Mouse (Mus musculus): ENCODE results near the gene Tpk1. TPM values are rescaled to one million over a fixed set of nuclear protein-coding genes. Genes with fewer than 3 reads are reported as not detected.

Tpk1 gene
- total RNA-seq, 2 experiments from 2014 or later, result 1.8 to 2.1 TPM

DNA sequence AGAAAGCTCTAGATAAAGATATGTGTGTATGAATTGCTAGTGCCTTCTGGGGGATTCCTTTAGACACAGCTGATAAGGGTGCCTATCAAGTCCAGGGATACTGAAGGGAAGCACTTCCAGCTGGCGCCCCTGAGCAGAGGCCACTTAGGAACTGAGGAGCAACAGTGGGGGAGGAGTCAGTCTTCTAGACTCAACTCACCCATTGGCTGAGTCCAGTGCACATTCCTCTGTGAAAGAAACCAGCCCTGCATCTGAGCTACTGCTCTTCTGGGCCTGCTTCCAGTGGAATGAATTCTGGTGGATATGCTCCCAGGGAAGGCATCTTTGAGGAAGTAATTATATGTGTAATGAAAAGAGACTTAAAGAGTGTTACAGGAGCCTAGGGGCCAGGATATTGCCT, 278.8 kb downstream of the Tpk1 start:
- Histone ChIP-seq H3K4me3 (no peak overlapping the region), H3K27ac (no peak overlapping the region)
- TF ChIP-seq CTCF (IDR thresholded peaks at IDR 0.05), result no peak
- DNase-seq, result no peak
- intact Hi-C loops (cut with DNase I), result no loop called here

DNA sequence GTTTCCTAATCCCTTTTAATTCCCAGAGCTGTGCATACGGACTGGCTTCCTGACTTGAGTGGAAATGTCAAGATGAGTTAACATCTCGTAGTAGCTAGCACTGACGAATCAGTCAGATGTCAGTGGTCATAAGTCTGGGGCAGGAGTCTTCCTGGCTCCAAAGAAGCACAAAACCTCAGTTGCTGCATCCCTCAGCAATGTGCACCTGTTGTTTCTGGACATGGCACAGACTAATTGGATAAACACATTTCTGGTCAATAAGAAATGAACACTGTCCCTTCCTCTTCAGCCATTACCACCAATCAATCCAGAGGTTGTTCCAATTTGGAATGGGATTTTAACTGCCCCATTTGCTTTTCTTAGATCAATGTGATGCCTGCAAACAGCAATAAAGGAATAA, 281.2 kb downstream of the Tpk1 start:
- TF ChIP-seq CTCF (IDR thresholded peaks at IDR 0.05), result no peak
- DNase-seq, result no peak
- intact Hi-C loops (cut with DNase I), result no loop called here

DNA sequence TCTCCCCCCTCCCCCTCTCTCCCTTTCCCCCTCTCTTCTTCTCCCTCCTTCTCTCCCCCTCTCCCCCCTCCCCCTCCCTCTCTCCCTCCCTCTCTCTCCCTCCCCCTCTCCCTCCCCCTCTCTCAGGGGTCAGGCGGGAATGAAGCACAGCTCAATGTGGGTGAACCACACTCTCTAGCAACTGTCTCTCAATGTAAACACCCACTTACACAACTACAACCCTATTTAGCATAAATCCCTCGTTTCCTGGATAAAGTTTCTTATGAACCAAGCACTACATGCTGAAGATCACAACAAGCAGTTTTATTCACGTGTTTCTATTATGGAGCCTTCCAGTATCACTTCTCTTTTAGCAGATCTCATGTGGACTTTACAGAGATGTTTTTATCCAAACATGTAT, 281.8 kb downstream of the Tpk1 start:
- H3K4me3 ChIP-seq, result no peak overlapping the region
- DNase-seq, result no peak
- no peak for TF ChIP-seq CTCF (IDR thresholded peaks at IDR 0.05)
- no peak overlapping the region for H3K27ac ChIP-seq
- intact Hi-C loops (cut with DNase I), result no loop called here

More for the DNA sequence above, 281.2 kb downstream of the Tpk1 start:
- Histone ChIP-seq H3K27ac (no peak overlapping the region), H3K4me3 (no peak overlapping the region)

DNA sequence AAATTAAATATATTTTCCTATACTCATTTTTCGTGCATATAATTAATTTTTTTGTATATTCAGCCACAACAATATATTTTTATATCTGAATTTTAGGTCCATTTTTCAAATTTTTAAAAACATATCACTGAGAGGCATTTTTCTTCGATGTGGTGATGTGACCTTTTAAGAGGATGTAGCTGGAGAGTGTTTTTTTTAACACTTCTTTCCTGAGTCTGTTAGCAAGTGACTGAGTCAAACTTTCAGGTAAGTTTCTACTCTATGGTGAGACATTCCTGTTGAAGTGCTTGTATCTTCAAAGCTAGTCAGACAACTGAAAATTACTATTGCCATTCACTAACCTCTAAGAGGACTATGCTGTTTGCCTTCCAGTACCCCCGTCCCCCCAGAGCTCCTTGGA, 283.3 kb downstream of the Tpk1 start:
- no peak for DNase-seq
- intact Hi-C loops (cut with DNase I), result no loop called here
- Histone ChIP-seq H3K4me3 (no peak overlapping the region), H3K27ac (no peak overlapping the region)
- TF ChIP-seq CTCF (IDR thresholded peaks at IDR 0.05), result no peak

DNA sequence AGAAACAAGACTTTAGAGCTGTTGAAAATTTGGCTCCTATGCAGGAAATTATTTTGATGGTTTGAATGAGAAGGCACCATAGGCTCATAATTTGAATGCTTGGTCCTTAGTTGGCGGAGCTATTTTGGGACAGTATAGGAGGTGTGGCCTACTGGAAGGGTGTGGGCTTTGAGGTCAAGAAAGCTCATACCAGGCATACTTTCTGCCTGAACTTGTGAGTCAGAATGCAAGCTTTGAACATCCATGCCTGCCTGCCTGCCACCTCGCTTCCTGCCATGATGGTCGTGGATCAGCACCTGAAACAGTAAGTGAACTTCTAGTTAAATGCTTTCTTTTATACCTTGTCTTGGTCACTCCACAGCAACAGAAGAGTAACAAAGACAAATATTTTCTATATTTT, 283.8 kb downstream of the Tpk1 start:
- intact Hi-C loops (cut with DNase I), result no loop called here
- TF ChIP-seq CTCF (IDR thresholded peaks at IDR 0.05), result no peak
- DNase-seq, result no peak
- no peak overlapping the region for H3K4me3 ChIP-seq
- no peak overlapping the region for H3K27ac ChIP-seq

DNA sequence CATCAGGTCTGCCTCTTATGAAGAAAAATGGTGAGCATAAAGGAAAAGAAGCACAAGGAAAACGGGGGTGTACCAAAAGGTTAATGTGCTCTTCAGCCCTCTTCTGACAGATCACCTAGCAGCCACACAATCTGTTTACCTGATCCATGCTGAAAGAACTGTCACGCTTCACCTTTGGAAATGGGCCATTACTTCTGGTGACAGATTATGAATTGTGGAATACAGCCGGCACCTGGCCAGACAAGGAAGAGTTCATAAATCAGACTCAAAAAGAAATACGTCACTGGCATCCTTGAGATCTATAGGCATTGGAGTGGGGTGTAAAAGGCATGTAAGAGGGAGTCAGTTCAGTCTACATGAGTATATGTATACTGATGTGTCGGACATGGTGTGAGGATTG, 292.9 kb downstream of the Tpk1 start:
- no peak for TF ChIP-seq CTCF (IDR thresholded peaks at IDR 0.05)
- intact Hi-C loops (cut with DNase I), result no loop called here
- no peak overlapping the region for H3K4me3 ChIP-seq
- DNase-seq, result no peak
- H3K27ac ChIP-seq, result no peak overlapping the region

DNA sequence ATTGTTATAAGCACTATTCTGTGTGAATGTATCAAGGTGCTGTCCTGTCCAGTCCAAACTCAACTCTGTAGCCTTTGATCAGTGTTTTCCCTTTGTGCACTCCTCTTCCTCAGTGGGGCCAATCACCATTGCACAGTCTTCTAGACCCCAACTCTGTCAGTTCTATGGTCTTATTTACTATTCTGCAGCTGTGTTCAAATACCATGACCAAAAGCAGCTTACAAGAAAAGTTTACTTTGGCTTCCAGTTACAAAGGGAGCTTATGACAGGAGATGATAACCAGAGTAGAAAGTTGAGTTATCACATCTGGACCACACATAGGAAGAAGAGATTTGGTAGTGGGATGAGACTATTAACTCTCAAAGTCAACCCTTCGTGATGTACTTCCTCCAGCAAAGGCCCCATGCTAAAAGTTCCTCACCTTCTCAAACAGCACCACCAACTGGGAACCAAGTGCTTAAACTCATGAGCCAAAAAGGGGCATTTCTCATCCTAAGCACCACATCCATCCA, 298.6 kb downstream of the Tpk1 start:
- DNase-seq, result no peak
- intact Hi-C loops (cut with DNase I), result no loop called here
- TF ChIP-seq CTCF (IDR thresholded peaks at IDR 0.05), result no peak
- H3K27ac ChIP-seq, result no peak overlapping the region
- no peak overlapping the region for H3K4me3 ChIP-seq

DNA sequence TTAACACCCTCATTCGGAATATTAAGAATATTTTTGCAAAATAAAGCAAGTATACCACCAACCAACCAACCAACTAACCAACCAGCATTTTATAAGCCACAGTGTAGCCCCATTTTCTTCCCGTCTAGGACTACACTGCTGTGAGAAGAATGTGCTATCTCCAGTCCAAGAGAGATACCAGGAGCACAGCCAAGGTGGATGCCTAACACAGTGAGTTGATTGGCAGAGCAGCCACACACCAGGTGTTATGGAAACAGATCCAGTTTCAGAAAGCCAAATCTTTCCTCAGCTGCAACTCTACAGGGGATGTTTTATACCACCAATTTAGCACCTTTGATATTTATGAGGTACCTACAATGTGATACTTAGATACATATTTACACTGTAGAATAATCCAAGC, 299.1 kb downstream of the Tpk1 start:
- Histone ChIP-seq H3K4me3 (no peak overlapping the region), H3K27ac (no peak overlapping the region)
- intact Hi-C loops (cut with DNase I), result no loop called here
- no peak for TF ChIP-seq CTCF (IDR thresholded peaks at IDR 0.05)
- DNase-seq, result no peak

DNA sequence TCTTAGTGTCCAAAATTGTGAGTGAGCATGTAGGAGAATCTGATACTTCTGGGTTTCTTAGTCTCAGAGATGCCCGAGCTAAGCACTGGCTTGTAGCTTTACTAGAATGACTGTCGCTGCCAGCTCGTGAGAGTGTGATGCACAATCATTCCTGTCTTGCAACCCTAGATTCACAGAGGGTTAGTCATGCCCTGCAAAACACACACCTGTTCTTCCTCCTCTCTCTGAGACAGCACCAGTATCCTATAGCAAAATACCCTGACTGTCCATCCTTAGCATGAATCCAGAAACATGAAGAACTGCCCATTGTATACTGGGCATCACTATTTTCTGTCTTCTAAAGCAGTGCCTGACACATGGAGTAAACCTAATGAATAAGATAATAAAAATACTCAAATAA, 302.2 kb downstream of the Tpk1 start:
- no peak for TF ChIP-seq CTCF (IDR thresholded peaks at IDR 0.05)
- Histone ChIP-seq H3K4me3 (no peak overlapping the region), H3K27ac (no peak overlapping the region)
- DNase-seq, result no peak
- intact Hi-C loops (cut with DNase I), result no loop called here

DNA sequence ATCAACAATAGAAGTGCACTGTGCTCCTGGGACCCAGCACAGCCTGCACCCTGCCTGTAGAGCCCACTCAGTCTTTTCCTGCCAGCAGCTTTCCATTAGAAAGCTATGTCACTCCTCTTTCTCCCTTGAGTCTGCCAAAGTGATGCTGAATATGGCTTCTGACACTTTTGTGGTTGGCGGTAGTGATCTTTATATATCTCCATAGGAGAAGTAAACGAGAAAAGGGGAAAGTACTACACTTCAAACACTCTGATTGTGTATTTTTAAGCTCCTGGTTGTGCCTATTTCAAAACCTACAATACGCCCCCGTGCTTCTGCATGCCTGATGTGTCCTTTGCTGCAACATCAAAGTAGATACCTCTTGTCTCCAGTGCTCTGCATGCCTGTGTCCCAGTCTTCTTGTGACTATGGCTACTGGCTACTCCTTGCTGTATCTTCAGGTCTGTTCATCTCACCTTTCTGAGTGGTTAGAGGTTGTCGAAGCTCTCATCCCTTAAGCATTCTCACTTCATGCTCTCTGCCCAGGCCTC, 302.7 kb downstream of the Tpk1 start:
- intact Hi-C loops (cut with DNase I), result no loop called here
- no peak overlapping the region for H3K4me3 ChIP-seq
- TF ChIP-seq CTCF (IDR thresholded peaks at IDR 0.05), result no peak
- no peak for DNase-seq
- H3K27ac ChIP-seq, result no peak overlapping the region

DNA sequence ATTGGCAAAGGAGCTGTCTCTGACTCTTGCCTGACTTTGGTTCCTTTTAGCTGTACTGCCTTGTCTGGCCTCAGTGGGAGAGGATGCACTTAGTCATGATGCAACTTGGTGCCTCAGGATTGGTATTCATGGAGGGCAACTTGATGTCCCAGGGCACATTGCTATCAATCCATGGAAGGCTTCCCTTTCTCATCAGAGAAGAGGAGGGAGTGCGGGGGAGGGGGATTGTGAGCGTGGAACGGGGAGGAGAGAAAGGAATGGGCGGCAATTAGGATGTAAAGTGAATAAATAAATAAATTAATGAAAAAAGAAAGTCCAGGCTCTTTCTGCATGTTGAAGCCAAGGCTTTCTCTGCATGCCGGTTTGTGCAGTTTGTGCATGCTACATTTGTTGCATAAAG, 304.8 kb downstream of the Tpk1 start:
- Histone ChIP-seq H3K27ac (no peak overlapping the region), H3K4me3 (no peak overlapping the region)
- no peak for DNase-seq
- no peak for TF ChIP-seq CTCF (IDR thresholded peaks at IDR 0.05)
- intact Hi-C loops (cut with DNase I), result no loop called here

DNA sequence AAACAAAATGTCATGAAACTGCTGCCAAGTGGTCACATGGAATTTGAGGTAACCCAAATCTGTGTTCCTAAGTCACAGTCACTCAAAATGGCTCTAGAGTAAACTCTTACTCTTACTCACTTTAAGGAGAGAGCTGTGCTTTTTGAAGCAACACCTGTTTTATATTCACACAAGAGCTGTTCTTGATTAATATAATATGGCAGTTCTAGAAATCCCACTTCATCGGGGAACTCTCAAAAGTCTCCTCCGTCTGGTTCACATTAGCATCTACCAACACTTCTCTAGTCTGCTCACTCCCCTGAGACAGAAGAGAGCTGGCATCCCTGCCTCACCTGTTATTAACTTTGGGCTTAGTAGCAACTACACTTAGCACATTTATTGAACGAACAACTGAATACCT, 305.9 kb downstream of the Tpk1 start:
- intact Hi-C loops (cut with DNase I), result no loop called here
- no peak for DNase-seq
- Histone ChIP-seq H3K4me3 (no peak overlapping the region), H3K27ac (no peak overlapping the region)
- TF ChIP-seq CTCF (IDR thresholded peaks at IDR 0.05), result no peak

DNA sequence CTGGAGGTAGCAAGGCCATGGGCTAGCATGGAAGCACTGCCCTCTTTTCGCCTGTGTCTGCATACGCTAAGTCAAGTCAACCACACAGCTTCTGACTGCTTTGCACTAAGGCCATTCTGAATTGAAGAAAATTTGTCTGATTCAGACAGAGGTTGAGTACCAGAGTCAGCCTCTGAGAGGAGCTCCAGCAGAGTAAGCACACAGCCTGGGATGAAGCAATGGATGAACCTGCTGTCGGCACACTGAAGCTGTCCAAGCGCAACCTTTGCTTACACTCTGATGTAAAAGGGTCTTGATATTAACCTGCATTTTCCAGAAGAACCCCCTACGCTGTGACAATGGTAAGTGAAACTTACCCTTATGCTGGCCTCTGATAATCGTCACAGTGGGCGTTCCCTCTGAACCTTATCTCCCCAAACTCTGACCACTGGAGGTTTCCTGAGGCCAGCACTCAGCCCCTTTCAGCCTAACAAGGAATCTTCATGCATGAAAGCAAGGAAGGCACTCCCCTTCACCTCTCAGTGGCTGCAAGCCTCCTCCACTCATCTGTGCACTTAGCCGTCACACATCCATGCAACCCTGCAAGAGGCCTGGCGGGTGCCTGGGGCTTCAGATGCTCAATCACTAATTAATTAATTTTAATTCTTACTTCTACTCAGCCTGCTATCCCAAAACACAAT, 311.4 kb downstream of the Tpk1 start:
- intact Hi-C loops (cut with DNase I), result no loop called here
- TF ChIP-seq CTCF (IDR thresholded peaks at IDR 0.05), result no peak
- no peak for DNase-seq
- Histone ChIP-seq H3K4me3 (no peak overlapping the region), H3K27ac (no peak overlapping the region)

DNA sequence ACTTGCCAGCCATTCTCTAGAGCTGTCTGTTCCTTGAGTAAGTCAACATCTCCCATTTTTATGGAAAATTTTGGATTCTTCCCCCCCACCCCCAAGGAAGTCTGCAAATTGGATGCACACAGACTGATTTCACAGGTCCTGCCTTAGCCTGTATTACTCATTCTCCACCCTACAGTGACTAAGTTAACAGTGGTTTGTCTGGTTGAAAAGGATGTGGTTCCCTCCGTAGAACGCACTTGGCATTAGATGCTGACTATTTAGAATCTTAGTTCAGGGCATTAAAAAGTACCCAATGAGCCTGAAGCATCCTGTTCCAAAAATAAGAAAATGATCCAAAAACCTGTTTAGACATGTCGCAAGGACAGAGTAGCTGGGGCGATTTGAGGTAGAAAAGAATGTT, 312.6 kb downstream of the Tpk1 start:
- H3K4me3 ChIP-seq, result no peak overlapping the region
- intact Hi-C loops (cut with DNase I), result no loop called here
- H3K27ac ChIP-seq, result no peak overlapping the region
- TF ChIP-seq CTCF (IDR thresholded peaks at IDR 0.05), result no peak
- no peak for DNase-seq
